Mouse (Mus musculus) megakaryocyte, adult 5-6 weeks (primary cell): ENCODE measurements around the gene Itfg2. TPM values are rescaled to one million over a fixed set of nuclear protein-coding genes. Genes with fewer than 3 reads are reported as not detected.

Source experiments
- ATAC-seq: 2 replicates; pipeline ENCODE4 v1.8.0; 2016; ENCODE audit warnings: mild to moderate bottlenecking, inconsistent platforms; ENCODE audit not compliant: poor library complexity, severe bottlenecking
- total RNA-seq, 2 experiments: library from RNA; stranded (forward) in 1 of 2; stranded (reverse) in 1 of 2; fragments of 153-499, 151-499 nt in 1 of 2; fragments of 221-1000, 200-1000 nt in 1 of 2; gene quantifications; 2 replicates each; pipeline versions ENCODE4 v1.2.3 to v1.2.4; 2015 to 2017

The Itfg2 gene
- total RNA-seq, 2 experiments from 2014 or later = 6.2 to 6.8 TPM

GRCm38 (mm10) chr6:128436356-128437005 lies 11.8 kb upstream of the Itfg2 start:
- ATAC-seq = no peak

- ATAC-seq = no peak
These were observed 10.7 kb upstream of the Itfg2 start for GRCm38 (mm10) chr6:128435474-128435873.

GRCm38 (mm10) chr6:128433566-128433965 lies 8.8 kb upstream of the Itfg2 start:
- no peak for ATAC-seq

GRCm38 (mm10) chr6:128432356-128432915 lies 7.7 kb upstream of the Itfg2 start:
- ATAC-seq = no peak

- no peak for ATAC-seq
These were observed 5.1 kb upstream of the Itfg2 start for GRCm38 (mm10) chr6:128429826-128430225.

- ATAC-seq = no peak
These were observed 4.6 kb upstream of the Itfg2 start for GRCm38 (mm10) chr6:128429300-128429699.

GRCm38 (mm10) chr6:128427571-128427970 lies 2.8 kb upstream of the Itfg2 start:
- ATAC-seq = no peak

- ATAC-seq = no peak
These were observed 315 bp upstream of the Itfg2 start for GRCm38 (mm10) chr6:128425046-128425445.

GRCm38 (mm10) chr6:128423496-128424268 lies 1.0 kb downstream of the Itfg2 start:
- ATAC-seq = no peak

- no peak for ATAC-seq
These were observed 3.3 kb downstream of the Itfg2 start for GRCm38 (mm10) chr6:128421480-128421879.

- ATAC-seq = no peak
These were observed 3.7 kb downstream of the Itfg2 start for GRCm38 (mm10) chr6:128421036-128421435.

- no peak for ATAC-seq
These were observed 6.7 kb downstream of the Itfg2 start for GRCm38 (mm10) chr6:128418076-128418475.

- ATAC-seq = no peak
These were observed 8.6 kb downstream of the Itfg2 start for GRCm38 (mm10) chr6:128416169-128416568.

- ATAC-seq = peak; percentile 64
These were observed 13.6 kb downstream of the Itfg2 start for GRCm38 (mm10) chr6:128411115-128411514.

- no peak for ATAC-seq
These were observed 14.4 kb downstream of the Itfg2 start for GRCm38 (mm10) chr6:128410305-128410704.

- peak; percentile 80 for ATAC-seq
These were observed 16.1 kb downstream of the Itfg2 start for GRCm38 (mm10) chr6:128408544-128409125.

GRCm38 (mm10) chr6:128404708-128405107 lies 20.0 kb downstream of the Itfg2 start:
- no peak for ATAC-seq

GRCm38 (mm10) chr6:128399421-128400185 lies 25.1 kb downstream of the Itfg2 start:
- no peak for ATAC-seq

- ATAC-seq = no peak
These were observed 25.7 kb downstream of the Itfg2 start, which contains the start of gene Nrip2 for GRCm38 (mm10) chr6:128398996-128399395. Nrip2 (plus strand) TSS chr6:128399296.

- ATAC-seq = no peak
These were observed 27.0 kb downstream of the Itfg2 start for GRCm38 (mm10) chr6:128397574-128398261.
